Mouse (Mus musculus) MN1 (cell line): ENCODE data around the gene Slc43a1.
A peak's percentile ranks its signal among the peaks of the same experiment; 100 is the strongest.

Experiments
- DNase-seq: peaks from one replicate; pipeline ENCODE4 v3.0.0-alpha.2; 2016; ENCODE audit warnings: low spot score

Gene Slc43a1

GRCm38 (mm10) chr2:84868521-84868943 is 29.9 kb downstream of the Slc43a1 start:
- no peak for DNase-seq

- DNase-seq: no peak
These were observed 30.3 kb downstream of the Slc43a1 start for GRCm38 (mm10) chr2:84868977-84869376.

- no peak for DNase-seq
These were observed 32.0 kb downstream of the Slc43a1 start for GRCm38 (mm10) chr2:84870623-84871160.

GRCm38 (mm10) chr2:84872105-84872716 is 33.6 kb downstream of the Slc43a1 start:
- DNase-seq: no peak

- no peak for DNase-seq
These were observed 37.2 kb downstream of the Slc43a1 start for GRCm38 (mm10) chr2:84875842-84876241.

GRCm38 (mm10) chr2:84880590-84880989 is 41.9 kb downstream of the Slc43a1 start:
- no peak for DNase-seq

- no peak for DNase-seq
These were observed 44.0 kb downstream of the Slc43a1 start for GRCm38 (mm10) chr2:84882606-84883005.

GRCm38 (mm10) chr2:84883084-84883483 is 44.4 kb downstream of the Slc43a1 start:
- DNase-seq: no peak

GRCm38 (mm10) chr2:84883530-84883929 is 44.9 kb downstream of the Slc43a1 start:
- no peak for DNase-seq

- no peak for DNase-seq
These were observed 45.3 kb downstream of the Slc43a1 start for GRCm38 (mm10) chr2:84883942-84884341.

- DNase-seq: no peak
These were observed 46.0 kb downstream of the Slc43a1 start for GRCm38 (mm10) chr2:84884611-84885010.

GRCm38 (mm10) chr2:84885084-84886055 is 46.7 kb downstream of the Slc43a1 start:
- DNase-seq: no peak

- no peak for DNase-seq
These were observed 47.6 kb downstream of the Slc43a1 start, which contains the start of gene Rtn4rl2 for GRCm38 (mm10) chr2:84886234-84886731. Gene Rtn4rl2 (minus strand): TSS chr2:84886710.

GRCm38 (mm10) chr2:84886821-84887281 is 48.2 kb downstream of the Slc43a1 start:
- no peak for DNase-seq

- no peak for DNase-seq
These were observed 49.0 kb downstream of the Slc43a1 start for GRCm38 (mm10) chr2:84887411-84888271.

GRCm38 (mm10) chr2:84888657-84889315 is 50.1 kb downstream of the Slc43a1 start:
- peak; percentile 45 for DNase-seq

- no peak for DNase-seq
These were observed 50.8 kb downstream of the Slc43a1 start for GRCm38 (mm10) chr2:84889316-84890044.

GRCm38 (mm10) chr2:84890045-84890340 is 51.3 kb downstream of the Slc43a1 start:
- peak; percentile 77 for DNase-seq

GRCm38 (mm10) chr2:84893359-84893758 is 54.7 kb downstream of the Slc43a1 start:
- DNase-seq: no peak

GRCm38 (mm10) chr2:84895495-84896198 is 57.0 kb downstream of the Slc43a1 start:
- no peak for DNase-seq
